Mouse (Mus musculus) adrenal gland, adult 2 months (tissue): Measurements from ENCODE around the gene Gp1bb. TPM values are rescaled to one million over a fixed set of nuclear protein-coding genes. Genes with fewer than 3 reads are reported as not detected.
A peak's percentile ranks its signal among the peaks of the same experiment; 100 is the strongest.

ENCODE experiments used
- DNase-seq: peaks from one replicate; pipeline ENCODE4 v3.0.0; 2021
- polyA plus RNA-seq: library from polyadenylated mRNA; depleted of rRNA; stranded (reverse); fragments of >200 nt; gene quantifications from 2 replicates; pipeline ENCODE4 v1.2.3, GENCODE M21; 2012
- total RNA-seq, 2 experiments: library from RNA; stranded (reverse); gene quantifications; 2 replicates each; pipeline ENCODE4 v1.2.3; 2021

Gene Gp1bb
- total and polyA plus RNA-seq, 3 experiments: 2.1 TPM; not detected in 2

DNA sequence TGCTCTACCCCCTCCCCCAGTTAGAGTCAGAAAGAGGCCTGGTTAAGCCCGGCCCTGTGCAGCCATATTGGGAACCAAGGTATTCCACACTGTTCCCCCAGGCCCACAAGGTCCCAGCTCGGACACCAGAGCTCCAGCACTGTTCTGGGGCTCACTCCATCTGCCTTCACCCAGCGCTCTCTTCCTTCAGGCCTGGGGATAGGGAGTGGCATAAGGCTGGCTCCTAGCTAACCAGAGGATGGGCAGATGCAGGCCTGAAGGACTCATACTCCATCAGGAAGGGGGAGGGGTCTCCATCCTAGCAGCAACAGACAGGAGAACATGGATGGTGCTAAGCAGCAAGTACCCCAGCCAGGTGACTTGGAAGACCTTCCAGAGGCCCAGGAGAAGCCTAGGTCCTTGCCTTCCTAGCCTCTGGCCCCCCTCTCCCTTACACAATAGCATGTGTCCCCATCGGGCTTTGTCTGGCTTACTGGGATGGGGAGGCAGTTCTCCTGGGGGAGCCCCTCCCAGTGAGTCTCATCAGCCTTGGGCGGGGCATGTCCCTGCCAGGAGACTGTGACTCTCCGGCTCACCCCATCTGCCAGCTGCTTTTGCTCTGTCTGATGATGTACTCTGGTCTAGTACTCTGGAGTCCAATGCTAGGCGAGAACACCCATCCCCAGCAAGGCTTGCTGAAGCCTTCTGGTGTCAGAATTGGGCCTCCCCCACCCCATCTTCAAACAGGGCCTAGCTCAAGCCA lies 6.2 kb upstream of the Gp1bb start:
- DNase-seq: no peak

- no peak for DNase-seq
Observed at GRCm38 (mm10) chr16:18627163-18627562, 5.0 kb upstream of the Gp1bb start.

GRCm38 (mm10) chr16:18626376-18626878 lies 4.2 kb upstream of the Gp1bb start, which contains the start of gene Gm49601:
Gene Gm49601 (minus strand): TSS chr16:18626427.
- peak; percentile 92 for DNase-seq

GRCm38 (mm10) chr16:18625791-18626311 lies 3.6 kb upstream of the Gp1bb start:
- no peak for DNase-seq

DNA sequence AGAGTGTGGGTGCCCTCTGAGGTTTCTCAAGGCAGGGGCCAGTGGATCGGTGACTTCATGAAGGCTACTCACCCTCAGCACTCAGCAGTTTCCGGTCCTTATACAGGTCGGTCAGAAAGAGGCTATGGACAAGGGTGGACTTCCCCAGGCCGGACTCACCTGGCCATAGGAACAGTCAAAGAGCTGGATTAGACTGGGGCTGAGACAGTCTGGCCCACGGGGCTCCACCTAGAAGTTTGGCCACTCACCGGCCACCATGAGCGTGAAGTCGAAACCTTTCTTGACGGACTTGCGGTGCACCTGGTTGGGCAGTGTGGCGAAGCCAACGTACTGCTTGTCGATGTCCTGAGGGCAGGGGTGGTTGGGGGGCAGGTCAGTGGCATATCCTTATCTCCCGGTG lies 2.9 kb upstream of the Gp1bb start:
- DNase-seq: no peak

DNA sequence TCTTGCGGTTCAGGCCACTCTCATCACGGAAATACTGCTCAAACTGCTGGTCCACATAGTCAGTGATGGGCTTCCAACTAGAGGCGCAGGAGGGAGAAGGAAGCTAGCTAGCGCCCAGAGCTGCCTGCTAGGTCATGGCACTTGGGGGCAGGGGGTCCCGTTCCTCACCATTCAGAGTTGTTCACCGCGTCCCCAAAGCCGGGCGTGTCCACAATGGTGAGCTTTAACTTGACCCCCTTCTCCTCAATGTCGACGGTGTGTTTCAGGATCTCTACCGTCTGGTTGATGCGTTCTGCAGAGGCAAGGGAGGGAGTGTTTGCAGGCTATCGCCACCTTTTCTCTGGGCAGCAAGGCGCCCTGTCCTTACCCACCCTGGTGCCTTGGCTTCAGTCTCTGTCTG lies 2.4 kb upstream of the Gp1bb start:
- no peak for DNase-seq

DNA sequence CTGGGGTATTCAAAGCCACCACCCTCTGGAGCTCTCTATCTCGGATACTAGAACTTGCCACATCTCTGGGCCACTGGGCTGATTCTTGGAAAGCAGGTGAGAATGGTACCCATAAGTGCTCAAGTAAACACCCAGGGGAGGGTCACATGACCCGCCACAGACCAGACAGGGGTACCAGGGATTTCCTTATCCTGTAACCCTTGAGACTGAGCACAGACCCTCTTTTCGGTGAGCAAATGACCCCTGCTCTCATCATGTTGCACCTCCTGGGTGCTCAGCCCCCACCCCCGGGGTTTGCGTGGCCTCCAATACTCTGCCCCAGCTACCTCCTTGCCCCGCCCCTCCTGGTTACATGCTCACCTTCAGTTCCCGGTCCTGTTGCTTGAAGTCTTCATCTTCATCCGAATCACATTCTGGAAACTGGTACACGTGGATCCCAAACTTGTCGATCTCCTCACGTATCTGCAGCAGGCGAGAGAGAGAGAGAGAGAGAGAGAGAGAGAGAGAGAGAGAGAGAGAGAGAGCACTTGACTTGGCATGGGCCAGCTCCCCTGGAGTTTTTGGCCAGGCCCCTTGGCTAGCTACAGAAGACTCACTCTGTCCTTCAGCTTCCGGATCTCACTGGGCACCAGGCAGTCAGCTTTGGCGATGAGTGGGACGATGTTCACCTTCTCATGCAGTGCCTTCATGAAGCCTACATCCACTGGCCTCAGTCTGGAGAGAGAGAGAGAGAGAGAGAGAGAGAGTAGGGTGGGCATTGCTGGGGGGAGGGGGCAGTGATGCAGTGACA lies 1.7 kb upstream of the Gp1bb start:
- no peak for DNase-seq

DNA sequence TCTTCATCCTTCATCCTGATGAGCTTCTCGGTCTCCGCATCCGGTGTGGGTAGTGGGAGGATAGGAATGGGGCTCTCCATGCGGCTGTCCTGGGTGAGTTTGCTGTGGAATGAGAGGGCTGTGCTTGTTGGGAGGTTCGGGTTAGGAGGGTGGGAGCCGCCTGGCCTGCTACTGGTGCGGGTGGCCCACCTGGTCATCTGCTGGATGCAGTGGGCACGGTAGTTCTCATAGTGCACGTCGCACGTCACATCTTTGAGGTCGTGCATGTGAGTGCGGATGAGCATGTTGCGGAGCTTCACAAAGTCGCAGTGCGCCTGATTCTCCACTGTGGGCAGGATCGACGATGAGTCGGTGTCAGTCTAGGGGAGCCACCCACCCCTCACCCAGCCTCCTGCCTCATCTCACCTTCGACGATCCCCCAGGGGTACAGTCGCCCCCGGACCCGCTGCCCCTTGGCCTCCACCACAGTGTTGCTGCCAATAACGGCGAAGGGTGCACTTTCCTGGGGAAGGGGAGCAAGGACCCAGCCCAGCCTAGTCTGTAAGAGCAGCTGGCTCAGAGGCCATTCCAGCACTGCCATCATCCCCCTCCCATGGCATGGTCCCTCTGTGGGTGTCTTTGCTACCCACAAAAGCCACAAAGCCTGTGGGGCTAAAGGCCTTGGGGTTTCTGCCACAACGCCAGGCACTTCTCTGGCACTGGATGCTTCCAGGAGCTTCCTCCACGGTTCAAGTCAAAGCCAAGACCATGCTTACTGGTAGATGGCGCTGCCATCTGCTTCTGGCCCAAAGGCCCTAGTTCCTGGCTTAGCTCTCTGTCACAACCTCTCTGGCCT lies 930 bp upstream of the Gp1bb start:
- DNase-seq: no peak

DNA sequence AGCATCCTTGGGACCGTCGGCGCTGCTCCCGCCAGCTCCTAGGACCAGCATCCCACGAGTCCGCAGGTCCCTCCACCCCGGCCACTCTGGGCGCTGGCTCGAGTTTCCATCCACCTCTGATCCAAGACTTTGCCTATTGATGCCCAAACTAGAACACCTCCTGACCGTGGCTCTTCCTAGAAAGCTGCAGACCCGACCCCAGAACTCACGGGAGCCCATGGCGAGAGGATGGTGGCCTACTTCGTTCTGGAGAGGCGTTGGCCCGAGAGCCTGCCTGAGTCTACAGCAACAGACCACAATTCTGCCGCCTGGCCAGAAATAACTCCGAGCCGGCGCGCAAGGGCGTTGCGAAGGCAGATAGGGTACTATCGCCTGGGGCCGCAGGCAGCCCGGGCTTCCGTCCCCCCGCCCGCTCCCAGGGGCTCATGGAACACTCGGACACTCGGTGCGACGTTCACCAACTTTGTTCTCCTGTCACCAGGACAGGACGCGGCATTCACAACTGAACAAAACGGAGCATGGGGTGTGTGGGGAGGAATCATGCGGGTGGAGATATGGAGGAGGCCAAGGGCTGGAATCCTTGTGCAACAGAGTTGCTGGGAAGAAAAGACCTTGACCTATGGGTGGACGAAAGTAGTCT lies 721 bp downstream of the Gp1bb start:
- no peak for DNase-seq

- peak; percentile 60 for DNase-seq
Observed at GRCm38 (mm10) chr16:18620601-18621361, 1.4 kb downstream of the Gp1bb start.

GRCm38 (mm10) chr16:18620201-18620600 lies 2.0 kb downstream of the Gp1bb start:
- DNase-seq: no peak

- DNase-seq: no peak
Observed at GRCm38 (mm10) chr16:18619110-18619509, 3.1 kb downstream of the Gp1bb start.

DNA sequence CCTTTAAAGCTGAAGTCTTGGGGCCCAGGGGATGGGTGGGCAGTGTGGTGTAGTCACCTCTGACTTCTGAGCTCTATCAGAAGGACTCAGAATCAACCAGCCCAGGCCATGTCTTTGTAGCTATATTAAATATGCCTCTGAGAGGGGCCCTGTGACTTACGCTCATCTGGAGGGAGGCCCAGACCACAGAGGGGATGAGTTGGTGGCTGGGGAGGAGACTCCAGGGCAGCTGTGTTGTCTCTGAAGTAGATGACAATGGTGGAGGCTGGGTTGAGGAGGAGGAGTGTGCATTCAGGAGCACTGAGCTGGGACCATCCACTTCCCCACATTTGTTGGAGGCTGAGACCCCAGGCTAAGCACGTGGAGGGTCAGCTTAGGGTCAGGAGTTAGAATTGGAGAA lies 3.9 kb downstream of the Gp1bb start:
- DNase-seq: no peak

GRCm38 (mm10) chr16:18617370-18618065 lies 4.7 kb downstream of the Gp1bb start:
- peak; percentile 87 for DNase-seq

DNA sequence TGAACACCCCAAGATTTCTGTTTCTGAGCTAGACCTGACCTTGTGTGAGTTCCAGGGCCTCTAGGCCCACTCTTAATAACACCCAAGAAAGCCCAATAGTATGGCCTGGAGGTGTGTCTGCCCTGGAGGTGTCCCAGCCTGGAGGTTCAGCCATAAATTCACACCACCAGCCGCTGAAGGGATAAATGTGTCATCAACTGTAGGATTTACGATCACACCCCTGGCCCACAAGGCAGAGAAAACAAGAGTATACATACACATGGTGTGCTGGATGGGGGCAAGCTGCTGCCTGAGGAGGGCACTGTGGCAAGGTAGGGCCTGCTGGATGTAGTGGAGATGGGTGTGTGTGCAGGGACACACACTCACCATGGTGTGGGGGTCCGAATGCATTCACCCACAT lies 8.9 kb downstream of the Gp1bb start:
- DNase-seq: no peak

GRCm38 (mm10) chr16:18611752-18612151 lies 10.5 kb downstream of the Gp1bb start:
- no peak for DNase-seq

- DNase-seq: no peak
Observed at GRCm38 (mm10) chr16:18609099-18609498, 13.1 kb downstream of the Gp1bb start.

- no peak for DNase-seq
Observed at GRCm38 (mm10) chr16:18608226-18608625, 14.0 kb downstream of the Gp1bb start.

DNA sequence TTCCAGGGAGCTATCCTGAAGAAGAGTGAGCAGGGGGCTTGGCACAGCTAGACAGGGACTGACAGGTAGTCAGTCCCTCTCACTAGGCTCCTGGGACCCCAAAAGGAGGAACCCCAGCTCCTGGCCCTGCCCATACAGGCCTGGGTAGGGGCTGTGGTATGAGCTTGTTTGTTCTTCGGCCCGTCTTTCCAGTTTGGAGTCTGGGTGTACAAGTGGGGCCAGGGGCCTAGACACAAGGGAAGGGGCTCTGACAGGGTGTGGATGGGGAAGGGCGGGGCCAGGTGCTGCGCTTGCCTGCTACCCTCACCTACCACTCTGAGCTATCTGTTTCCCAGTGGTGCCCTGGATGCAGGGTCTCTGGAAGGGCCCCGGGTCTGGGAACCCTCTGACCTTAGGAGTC lies 16.5 kb downstream of the Gp1bb start:
- no peak for DNase-seq

DNA sequence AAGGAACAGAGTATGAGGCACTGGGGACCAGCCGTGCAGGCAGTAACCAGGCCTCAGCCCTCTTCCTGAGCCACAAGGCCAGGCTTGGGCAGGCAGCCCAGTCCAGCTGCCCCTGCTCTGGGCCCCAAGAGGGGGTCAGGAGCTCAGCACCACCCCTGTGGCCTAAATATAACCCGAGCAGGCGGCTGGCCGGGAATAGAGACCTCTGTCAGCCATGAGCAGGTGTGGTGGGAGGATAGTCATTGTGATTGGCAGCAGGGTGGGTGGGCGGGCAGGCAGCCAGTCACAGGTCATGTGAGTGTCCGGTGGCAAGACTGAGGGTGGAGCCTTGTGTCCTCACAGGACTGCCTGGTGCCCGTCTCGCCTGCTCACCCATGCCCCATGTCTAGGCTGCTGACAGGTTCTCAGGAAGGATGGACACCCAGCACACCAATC lies 17.9 kb downstream of the Gp1bb start:
- peak; percentile 38 for DNase-seq
